Mouse (Mus musculus) olfactory bulb, adult 2 months (tissue): ENCODE data around the gene Dnal4. TPM values are rescaled to one million over a fixed set of nuclear protein-coding genes. Genes with fewer than 3 reads are reported as not detected.

ENCODE experiments used
- H3K27ac ChIP-seq: fragments of 200-500 bp; 2 replicates; pipeline ENCODE4 v1.5.1; 2012; ENCODE audit warnings: low read depth, low read length; ENCODE audit not compliant: insufficient read depth
- H3K4me1 ChIP-seq: fragments of 200-500 bp; 2 replicates; pipeline ENCODE4 v1.6.1; 2012; ENCODE audit warnings: low read length; ENCODE audit not compliant: control insufficient read depth, insufficient read depth
- H3K4me3 ChIP-seq: fragments of 200-500 bp; 2 replicates; pipeline ENCODE4 v1.5.1; 2012; ENCODE audit warnings: mild to moderate bottlenecking, low read depth, low read length, moderate library complexity; ENCODE audit not compliant: insufficient read depth
- CTCF ChIP-seq: fragments of 200-500 bp; IDR thresholded peaks from 2 replicates; pipeline ENCODE4 v1.5.1; 2012; ENCODE audit warnings: low read depth, mild to moderate bottlenecking, low read length, moderate library complexity; ENCODE audit not compliant: insufficient read depth
- POLR2A ChIP-seq: fragments of 200-500 bp; IDR thresholded peaks from 2 replicates; pipeline ENCODE4 v1.6.1; 2012; ENCODE audit warnings: mild to moderate bottlenecking, low read depth, low read length, moderate library complexity; ENCODE audit not compliant: insufficient read depth
- WGBS: fragments of 180-500 bp; shearing (Covaris S2); methylation state at CpG from one replicate; pipeline ENCODE4 v1.1.7; 2018; 5-methylcytosine and 5-hydroxymethylcytosine counted together
- polyA plus RNA-seq: library from polyadenylated mRNA; stranded (reverse); fragments of >200 nt; gene quantifications from 2 replicates; pipeline ENCODE4 v1.2.4, GENCODE M21; 2012; ENCODE audit warnings: low replicate concordance; ENCODE audit not compliant: missing spikeins, insufficient read depth, insufficient read length

Dnal4 gene
- polyA plus RNA-seq, 1 experiment, result not detected

GRCm38 (mm10) chr15:79755176-79755575 lies 22.5 kb downstream of the Dnal4 start:
- H3K27ac ChIP-seq, result no peak overlapping the region
- peaks cover 27% of the 10 kb centered on the region for H3K4me1 ChIP-seq
- no peak for TF ChIP-seq POLR2A
- TF ChIP-seq CTCF, result no peak
- no peak overlapping the region for H3K4me3 ChIP-seq
- 87% methylated on average over 4 of the region's 4 CpGs for WGBS

GRCm38 (mm10) chr15:79753873-79754272 lies 23.8 kb downstream of the Dnal4 start:
- WGBS, result 65% methylated on average over 4 of the region's 4 CpGs
- Histone ChIP-seq H3K27ac (no peak overlapping the region), H3K4me1 (peaks cover 24% of the 10 kb centered on the region), H3K4me3 (no peak overlapping the region)
- TF ChIP-seq POLR2A, result no peak
- no peak for TF ChIP-seq CTCF

GRCm38 (mm10) chr15:79753420-79753752 lies 24.3 kb downstream of the Dnal4 start:
- H3K4me1 ChIP-seq, result peaks cover 23% of the 10 kb centered on the region
- WGBS, result 93% methylated on average over 3 of the region's 3 CpGs
- no peak overlapping the region for H3K4me3 ChIP-seq
- H3K27ac ChIP-seq, result no peak overlapping the region
- TF ChIP-seq POLR2A, result no peak
- no peak for TF ChIP-seq CTCF

- Histone ChIP-seq H3K27ac (no peak overlapping the region), H3K4me3 (no peak overlapping the region), H3K4me1 (peaks cover 21% of the 10 kb centered on the region)
- 24% methylated on average over 11 of the region's 11 CpGs for WGBS
- TF ChIP-seq CTCF (peak; percentile 95), POLR2A (no peak)
Measured at GRCm38 (mm10) chr15:79752742-79753419, 24.8 kb downstream of the Dnal4 start.

- no peak overlapping the region for H3K4me3 ChIP-seq
- no peak overlapping the region for H3K27ac ChIP-seq
- peaks cover 15% of the 10 kb centered on the region for H3K4me1 ChIP-seq
- TF ChIP-seq POLR2A (no peak), CTCF (no peak)
- WGBS, result 85% methylated on average over 17 of the region's 17 CpGs
Measured at GRCm38 (mm10) chr15:79751772-79752171, 25.9 kb downstream of the Dnal4 start.

GRCm38 (mm10) chr15:79750266-79750665 lies 27.4 kb downstream of the Dnal4 start:
- Histone ChIP-seq H3K4me1 (0 out of 2 replicates have a peak, but pooled peaks cover 3% of the 10 kb centered on the region), H3K4me3 (no peak overlapping the region), H3K27ac (no peak overlapping the region)
- TF ChIP-seq POLR2A (no peak), CTCF (no peak)
- 92% methylated on average over 8 of the region's 8 CpGs for WGBS

GRCm38 (mm10) chr15:79749162-79749561 lies 28.5 kb downstream of the Dnal4 start:
- H3K4me3 ChIP-seq, result no peak overlapping the region
- no peak overlapping the region for H3K27ac ChIP-seq
- H3K4me1 ChIP-seq, result 0 out of 2 replicates have a peak, but pooled peaks cover 3% of the 10 kb centered on the region
- TF ChIP-seq POLR2A (no peak), CTCF (no peak)
- WGBS, result 90% methylated on average over 7 of the region's 7 CpGs

GRCm38 (mm10) chr15:79747998-79748397 lies 29.7 kb downstream of the Dnal4 start:
- peaks cover 2% of the 10 kb centered on the region; the same call in 1 of the 2 replicates for H3K4me1 ChIP-seq
- 62% methylated on average over 11 of the region's 11 CpGs for WGBS
- TF ChIP-seq CTCF, result no peak
- no peak for TF ChIP-seq POLR2A
- no peak overlapping the region for H3K4me3 ChIP-seq
- no peak overlapping the region for H3K27ac ChIP-seq

GRCm38 (mm10) chr15:79745883-79746282 lies 31.8 kb downstream of the Dnal4 start:
- 88% methylated on average over 5 of the region's 5 CpGs for WGBS
- no peak overlapping the region for H3K27ac ChIP-seq
- no peak for TF ChIP-seq POLR2A
- no peak for TF ChIP-seq CTCF
- H3K4me3 ChIP-seq, result no peak overlapping the region
- H3K4me1 ChIP-seq, result peaks cover 10% of the 10 kb centered on the region

GRCm38 (mm10) chr15:79745312-79745711 lies 32.3 kb downstream of the Dnal4 start:
- no peak overlapping the region for H3K4me3 ChIP-seq
- TF ChIP-seq CTCF, result no peak
- TF ChIP-seq POLR2A, result no peak
- peaks cover 10% of the 10 kb centered on the region for H3K4me1 ChIP-seq
- WGBS, result 88% methylated on average over 10 of the region's 10 CpGs
- no peak overlapping the region for H3K27ac ChIP-seq

GRCm38 (mm10) chr15:79744742-79745141 lies 32.9 kb downstream of the Dnal4 start:
- TF ChIP-seq POLR2A, result no peak
- TF ChIP-seq CTCF, result no peak
- Histone ChIP-seq H3K4me3 (no peak overlapping the region), H3K4me1 (peaks cover 14% of the 10 kb centered on the region), H3K27ac (no peak overlapping the region)
- 78% methylated on average over 8 of the region's 8 CpGs for WGBS
